20 mouse cellular contexts compared by ENCODE assay signal in genomic region chr10:7824663-7825280, GRCm38 (mm10). TPM values are rescaled to one million over a fixed set of nuclear protein-coding genes. Genes with fewer than 3 reads are reported as not detected.
DNase-seq lines count a peak whose midpoint lies in the region; ATAC-seq lines count a peak whose summit lies in the region.
"Had no signal": no experiment of that assay in that cellular context is flagged by ENCODE, and none has a peak within 500 bp of the region (broad histone marks: within the 10 kb centered on the region; RNA-seq: fewer than 3 reads in every experiment).

No protein-coding gene starts in this region.

- H3K4me2 ChIP-seq in midbrain, embryonic 11.5 days: no peak overlapping the region
- no peak overlapping the region for H3K4me2 ChIP-seq in midbrain, embryonic 16.5 days (ENCODE audit: low read length)
- H3K4me2 ChIP-seq: liver, embryonic 12.5 days; midbrain, embryonic 13.5 days; neural tube, embryonic 15.5 days had no signal

- no peak for ATAC-seq in midbrain, embryonic 11.5 days (ENCODE audit: low FRiP score)
- ATAC-seq in midbrain, embryonic 16.5 days: no peak
- peak; percentile 87 for ATAC-seq in CD4-positive, CD25-positive, alpha-beta regulatory T cell, adult 4 months
- peak; percentile 92 for ATAC-seq in inflammation-experienced regulatory T-cells, adult 6 months
- ATAC-seq: hindbrain, postnatal 0 days; liver, embryonic 12.5 days; midbrain, embryonic 13.5 days had no signal

- no peaks in the 10 kb centered on the region for H3K9me3 ChIP-seq in midbrain, embryonic 11.5 days (ENCODE audit: control insufficient read depth, low read length)
- H3K9me3 ChIP-seq in midbrain, embryonic 16.5 days (replicated peaks; ENCODE audit: control insufficient read depth, low read length, poor library complexity, severe bottlenecking): no peaks in the 10 kb centered on the region
- H3K9me3 ChIP-seq: liver, embryonic 12.5 days; midbrain, embryonic 13.5 days; neural tube, embryonic 15.5 days had no signal

- no peaks in the 10 kb centered on the region for H3K4me1 ChIP-seq in midbrain, embryonic 11.5 days (ENCODE audit: control insufficient read depth, insufficient read depth, low read length)
- H3K4me1 ChIP-seq in midbrain, embryonic 16.5 days (ENCODE audit: control insufficient read depth, insufficient read depth, low read length): no peaks in the 10 kb centered on the region
- H3K4me1 ChIP-seq: liver, embryonic 12.5 days; midbrain, embryonic 13.5 days; neural tube, embryonic 15.5 days had no signal

- DNase-seq in midbrain, embryonic 11.5 days (ENCODE audit: low spot score, missing footprints): peak; percentile 75
- DNase-seq in urinary bladder, postnatal 36 days (ENCODE audit: low spot score in 2 of 2): no peak
- DNase-seq in urinary bladder, postnatal 10 days (ENCODE audit: low spot score): no peak
- DNase-seq in embryo, embryonic 10 days (ENCODE audit: low spot score): no peak
- DNase-seq: cerebellum, adult 2 months; cerebellum, postnatal 36 days; gastrocnemius, postnatal 25 days; kidney, adult 18-20 months; left cerebral cortex, postnatal 4 days; lung, adult 2 months; right cerebral cortex, postnatal 25 days; thymus, postnatal 14 days had no signal

- WGBS in midbrain, embryonic 11.5 days: 89% methylated on average over 9 of the region's 9 CpGs
- 88% methylated on average over 9 of the region's 9 CpGs for WGBS in midbrain, embryonic 16.5 days

- H3K27ac ChIP-seq in midbrain, embryonic 11.5 days (ENCODE audit: low read depth, low read length): no peak overlapping the region
- H3K27ac ChIP-seq in midbrain, embryonic 16.5 days (ENCODE audit: low read length): no peak overlapping the region
- H3K27ac ChIP-seq: hindbrain, postnatal 0 days; kidney, postnatal 0 days; liver, embryonic 12.5 days; midbrain, embryonic 13.5 days; neural tube, embryonic 15.5 days had no signal

- no peak overlapping the region for H3K4me3 ChIP-seq in midbrain, embryonic 11.5 days (ENCODE audit: low read depth, low read length)
- no peak overlapping the region for H3K4me3 ChIP-seq in midbrain, embryonic 16.5 days (ENCODE audit: low read depth, low read length)
- H3K4me3 ChIP-seq: liver, embryonic 12.5 days; midbrain, embryonic 13.5 days; neural tube, embryonic 15.5 days had no signal

- H3K9ac ChIP-seq in midbrain, embryonic 11.5 days (ENCODE audit: low read length): no peak overlapping the region
- H3K9ac ChIP-seq in midbrain, embryonic 16.5 days (ENCODE audit: low read depth, low read length): no peak overlapping the region
- H3K9ac ChIP-seq: liver, embryonic 12.5 days; midbrain, embryonic 13.5 days; neural tube, embryonic 15.5 days had no signal

- no peaks in the 10 kb centered on the region for H3K27me3 ChIP-seq in midbrain, embryonic 11.5 days (ENCODE audit: control insufficient read depth, insufficient read depth, low read length)
- no peaks in the 10 kb centered on the region for H3K27me3 ChIP-seq in midbrain, embryonic 16.5 days (ENCODE audit: control insufficient read depth, insufficient read depth, low read depth, low read length)
- H3K27me3 ChIP-seq: liver, embryonic 12.5 days; midbrain, embryonic 13.5 days; neural tube, embryonic 15.5 days had no signal

- peaks cover 2% of the 10 kb centered on the region for H3K36me3 ChIP-seq in midbrain, embryonic 11.5 days (ENCODE audit: control insufficient read depth, insufficient read depth, low read length)
- H3K36me3 ChIP-seq in midbrain, embryonic 16.5 days (ENCODE audit: control insufficient read depth, insufficient read depth, low read length): peaks cover 6% of the 10 kb centered on the region; the same call in 1 of the 2 replicates

RNA-seq across cellular contexts. Expression of gene Zc3h12d, which starts 7.5 kb away (rescaled TPM):
- not detected in 2 replicates for polyA plus RNA-seq in midbrain, embryonic 11.5 days (2014; fragmentation: Nextera tagmentation; extraction: Ambion mirVana)
- polyA plus RNA-seq in midbrain, embryonic 16.5 days (2015; fragmentation: Nextera tagmentation; extraction: Ambion mirVana): 0.16 and 0.25 TPM in 2 replicates
- polyA plus RNA-seq in CD4-positive, CD25-positive, alpha-beta regulatory T cell, adult 4 months (2017; shearing (Covaris generic)): 10 to 100 TPM; 51.7 to 87.3 TPM
- polyA plus RNA-seq in inflammation-experienced regulatory T-cells, adult 6 months (2017; shearing (Covaris generic)): 10 to 100 TPM; 36.9 to 59.8 (median 48.1) TPM

RNA-seq across cellular contexts. Expression of gene Ppil4, which starts 32.1 kb away (rescaled TPM):
- polyA plus RNA-seq in midbrain, embryonic 11.5 days (2014; fragmentation: Nextera tagmentation; extraction: Ambion mirVana): 49.5 and 53.6 TPM in 2 replicates
- polyA plus RNA-seq in midbrain, embryonic 16.5 days (2015; fragmentation: Nextera tagmentation; extraction: Ambion mirVana): 51.9 and 55.7 TPM in 2 replicates
- 10 to 100 TPM; 76.4 to 77.5 TPM for polyA plus RNA-seq in CD4-positive, CD25-positive, alpha-beta regulatory T cell, adult 4 months (2017; shearing (Covaris generic))
- 10 to 100 TPM; 73.7 to 85.7 (median 82.6) TPM for polyA plus RNA-seq in inflammation-experienced regulatory T-cells, adult 6 months (2017; shearing (Covaris generic))

RNA-seq across cellular contexts. Expression of gene Ginm1, which starts 32.1 kb away (rescaled TPM):
- 51.7 and 53.7 TPM in 2 replicates for polyA plus RNA-seq in midbrain, embryonic 11.5 days (2014; fragmentation: Nextera tagmentation; extraction: Ambion mirVana)
- polyA plus RNA-seq in midbrain, embryonic 16.5 days (2015; fragmentation: Nextera tagmentation; extraction: Ambion mirVana): 48.1 and 49.5 TPM in 2 replicates
- polyA plus RNA-seq in CD4-positive, CD25-positive, alpha-beta regulatory T cell, adult 4 months (2017; shearing (Covaris generic)): 10 to 100 TPM; 71.5 to 79.6 TPM
- 10 to 100 TPM; 64.3 to 74.6 (median 72.9) TPM for polyA plus RNA-seq in inflammation-experienced regulatory T-cells, adult 6 months (2017; shearing (Covaris generic))

Comparison
In these comparisons a context has a peak if more than half of its experiments do, and no peak if none do; other contexts are left out.
1. ATAC-seq: peak in CD4-positive, CD25-positive, alpha-beta regulatory T cell, adult 4 months (single experiment) and inflammation-experienced regulatory T-cells, adult 6 months (single experiment); none in midbrain, embryonic 11.5 days (single experiment) and midbrain, embryonic 16.5 days (single experiment).
2. RNA of gene Zc3h12d, which starts 7.5 kb away (polyA plus RNA-seq): 51.7 to 87.3 TPM in CD4-positive, CD25-positive, alpha-beta regulatory T cell, adult 4 months and 36.9 to 59.8 TPM in inflammation-experienced regulatory T-cells, adult 6 months; 0.16 to 0.25 TPM in midbrain, embryonic 16.5 days and not detected in midbrain, embryonic 11.5 days; every median in the first group is over 10 times any median in the second.